37 mouse cellular contexts compared by ENCODE assay signal in genomic region chr12:87652916-87653703, GRCm38 (mm10). TPM values are rescaled to one million over a fixed set of nuclear protein-coding genes. Genes with fewer than 3 reads are reported as not detected.
"Had no signal": no experiment of that assay in that cellular context is flagged by ENCODE, and none has a peak within 500 bp of the region (broad histone marks: within the 10 kb centered on the region; RNA-seq: fewer than 3 reads in every experiment).

No protein-coding gene starts in this region.

RNA-seq across cellular contexts. Expression of gene Gm16381, which starts 8.7 kb away (rescaled TPM):
- total RNA-seq: layer of hippocampus, postnatal 36 days; left cerebral cortex, adult 18-20 months; left cerebral cortex, adult 2 months; left cerebral cortex, adult 8-10 months; left cerebral cortex, postnatal 10 days; left cerebral cortex, postnatal 14 days; left cerebral cortex, postnatal 25 days; left cerebral cortex, postnatal 36 days; left cerebral cortex, postnatal 4 days; liver, adult 2 months; megakaryocyte progenitor cell, adult 5-6 weeks; megakaryocyte, adult 5-6 weeks; megakaryocyte-erythroid progenitor cell, adult 5-6 weeks; midbrain, postnatal 0 days; monocyte, adult 5-6 weeks had no signal
- polyA plus RNA-seq: limb, embryonic 10.5 days; limb, embryonic 11.5 days; limb, embryonic 12.5 days; limb, embryonic 13.5 days; limb, embryonic 14.5 days; limb, embryonic 15.5 days; liver, adult 2 months; lung, adult 2 months; lung, embryonic 14.5 days; lung, embryonic 15.5 days; lung, embryonic 16.5 days; lung, postnatal 0 days; macrophage; midbrain, embryonic 10.5 days; midbrain, embryonic 11.5 days; midbrain, embryonic 12.5 days; midbrain, embryonic 13.5 days; midbrain, embryonic 14.5 days; midbrain, embryonic 15.5 days; midbrain, embryonic 16.5 days; midbrain, postnatal 0 days; neural tube, embryonic 11.5 days; neural tube, embryonic 12.5 days; neural tube, embryonic 13.5 days had no signal

RNA-seq across cellular contexts. Expression of gene Gm4027, which starts 34.4 kb away (rescaled TPM):
- total RNA-seq: layer of hippocampus, postnatal 36 days; left cerebral cortex, adult 18-20 months; left cerebral cortex, adult 2 months; left cerebral cortex, adult 8-10 months; left cerebral cortex, postnatal 10 days; left cerebral cortex, postnatal 14 days; left cerebral cortex, postnatal 25 days; left cerebral cortex, postnatal 36 days; left cerebral cortex, postnatal 4 days; liver, adult 2 months; megakaryocyte progenitor cell, adult 5-6 weeks; megakaryocyte, adult 5-6 weeks; megakaryocyte-erythroid progenitor cell, adult 5-6 weeks; midbrain, postnatal 0 days; monocyte, adult 5-6 weeks had no signal
- polyA plus RNA-seq: limb, embryonic 10.5 days; limb, embryonic 11.5 days; limb, embryonic 12.5 days; limb, embryonic 13.5 days; limb, embryonic 14.5 days; limb, embryonic 15.5 days; liver, adult 2 months; lung, adult 2 months; lung, embryonic 14.5 days; lung, embryonic 15.5 days; lung, embryonic 16.5 days; lung, postnatal 0 days; macrophage; midbrain, embryonic 10.5 days; midbrain, embryonic 11.5 days; midbrain, embryonic 12.5 days; midbrain, embryonic 13.5 days; midbrain, embryonic 14.5 days; midbrain, embryonic 15.5 days; midbrain, embryonic 16.5 days; midbrain, postnatal 0 days; neural tube, embryonic 11.5 days; neural tube, embryonic 12.5 days; neural tube, embryonic 13.5 days had no signal

RNA-seq across cellular contexts. Expression of gene Oog1, which starts 50.6 kb away (rescaled TPM):
- total RNA-seq: layer of hippocampus, postnatal 36 days; left cerebral cortex, adult 18-20 months; left cerebral cortex, adult 2 months; left cerebral cortex, adult 8-10 months; left cerebral cortex, postnatal 10 days; left cerebral cortex, postnatal 14 days; left cerebral cortex, postnatal 25 days; left cerebral cortex, postnatal 36 days; left cerebral cortex, postnatal 4 days; liver, adult 2 months; megakaryocyte progenitor cell, adult 5-6 weeks; megakaryocyte, adult 5-6 weeks; megakaryocyte-erythroid progenitor cell, adult 5-6 weeks; midbrain, postnatal 0 days; monocyte, adult 5-6 weeks had no signal
- polyA plus RNA-seq: limb, embryonic 10.5 days; limb, embryonic 11.5 days; limb, embryonic 12.5 days; limb, embryonic 13.5 days; limb, embryonic 14.5 days; limb, embryonic 15.5 days; liver, adult 2 months; lung, adult 2 months; lung, embryonic 14.5 days; lung, embryonic 15.5 days; lung, embryonic 16.5 days; lung, postnatal 0 days; macrophage; midbrain, embryonic 10.5 days; midbrain, embryonic 11.5 days; midbrain, embryonic 12.5 days; midbrain, embryonic 13.5 days; midbrain, embryonic 14.5 days; midbrain, embryonic 15.5 days; midbrain, embryonic 16.5 days; midbrain, postnatal 0 days; neural tube, embryonic 11.5 days; neural tube, embryonic 12.5 days; neural tube, embryonic 13.5 days had no signal
